Mouse (Mus musculus) heart, embryonic 14.5 days (tissue): ENCODE results near the gene Gm382. TPM values are rescaled to one million over a fixed set of nuclear protein-coding genes. Genes with fewer than 3 reads are reported as not detected.

Experiments used
- ATAC-seq: fragments of 200-750 bp; cut with Nextera tagmentation; 2 replicates; pipeline ENCODE4 v1.8.0; 2017; ENCODE audit warnings: low read depth, moderate TSS enrichment; ENCODE audit not compliant: insufficient number of reproducible peaks, insufficient read depth, low FRiP score
- H3K27ac ChIP-seq, 2 experiments: fragments of 200-500 bp in 1 of 2; fragments of 300-500 bp in 1 of 2; sonication (generic) in 1 of 2; replicated peaks in 1 of 2; 2 replicates each; pipeline ENCODE4 v1.5.1; 2012 to 2014; ENCODE audit warnings: low read depth in 2 of 2, low read length in 2 of 2, control low read depth in 1 of 2, mild to moderate bottlenecking in 1 of 2, mixed read lengths in 1 of 2; ENCODE audit not compliant: control insufficient read depth in 1 of 2, insufficient read depth in 1 of 2
- H3K27me3 ChIP-seq: fragments of 300-500 bp; sonication (generic); 2 replicates; pipeline ENCODE4 v1.6.1; 2014; ENCODE audit warnings: mild to moderate bottlenecking, low read length, control low read depth; ENCODE audit not compliant: control insufficient read depth, insufficient read depth
- H3K36me3 ChIP-seq: fragments of 300-500 bp; sonication (generic); 2 replicates; pipeline ENCODE4 v1.6.1; 2014; ENCODE audit warnings: mild to moderate bottlenecking, control low read depth, low read length, mixed read lengths; ENCODE audit not compliant: control insufficient read depth, insufficient read depth
- H3K4me1 ChIP-seq, 2 experiments: fragments of 200-500 bp in 1 of 2; fragments of 300-500 bp in 1 of 2; sonication (generic) in 1 of 2; 2 replicates each; pipeline ENCODE4 v1.6.1; 2012 to 2014; ENCODE audit warnings: low read length in 2 of 2, control low read depth in 1 of 2, mixed read lengths in 1 of 2; ENCODE audit not compliant: control insufficient read depth in 2 of 2, insufficient read depth in 2 of 2
- H3K4me2 ChIP-seq: fragments of 300-500 bp; sonication (generic); 2 replicates; pipeline ENCODE4 v1.6.1; 2014; ENCODE audit warnings: mild to moderate bottlenecking, low read length
- H3K4me3 ChIP-seq, 2 experiments: fragments of 200-500 bp in 1 of 2; fragments of 300-500 bp in 1 of 2; sonication (generic) in 1 of 2; 2 replicates each; pipeline ENCODE4 v1.5.1; 2012 to 2014; ENCODE audit warnings: low read length in 2 of 2, mild to moderate bottlenecking in 2 of 2, control low read depth in 1 of 2, low read depth in 1 of 2, moderate library complexity in 1 of 2; ENCODE audit not compliant: control insufficient read depth in 1 of 2, insufficient read depth in 1 of 2
- H3K9ac ChIP-seq: fragments of 300-500 bp; sonication (generic); 2 replicates; pipeline ENCODE4 v1.6.1; 2014; ENCODE audit warnings: mild to moderate bottlenecking, low read length
- H3K9me3 ChIP-seq: fragments of 300-500 bp; sonication (generic); 2 replicates; pipeline ENCODE4 v1.6.1; 2016; ENCODE audit warnings: low read length, control low read depth; ENCODE audit not compliant: control insufficient read depth
- WGBS: fragments of 180-500 bp; shearing (Covaris S2); extraction: QIAGEN DNeasy Blood & Tissue Kit; methylation state at CpG from one replicate; pipeline ENCODE4 v1.1.7; 2014; 5-methylcytosine and 5-hydroxymethylcytosine counted together
- polyA plus RNA-seq: library from polyadenylated mRNA; unstranded; fragments of >200 nt; fragmentation: Nextera tagmentation; extraction: Ambion mirVana; gene quantifications from 2 replicates; pipeline ENCODE4 v1.2.1, GENCODE M21; 2014

Gene Gm382
- not detected in 2 replicates for polyA plus RNA-seq

GRCm38 (mm10) chrX:127039672-127040071 is at the start of gene Gm382:
TSS of gene Gm382 (plus strand) at chrX:127039972.
- Histone ChIP-seq H3K4me1 (no peaks in the 10 kb centered on the region), H3K4me3 (no peak within 1 kb of the TSS), H3K9ac (no peak within 1 kb of the TSS), H3K36me3 (no peaks in the 10 kb centered on the region), H3K27me3 (no peaks in the 10 kb centered on the region), H3K4me2 (no peak within 1 kb of the TSS), H3K27ac (no peak within 1 kb of the TSS), H3K9me3 (no peaks in the 10 kb centered on the region)
- WGBS: 74% methylated on average over 1 of the region's 1 CpGs
- ATAC-seq: no peak

- H3K4me3 ChIP-seq: no peak overlapping the region
- H3K4me1 ChIP-seq: no peaks in the 10 kb centered on the region
- H3K27ac ChIP-seq: no peak overlapping the region
- no peaks in the 10 kb centered on the region for H3K9me3 ChIP-seq
- H3K27me3 ChIP-seq: no peaks in the 10 kb centered on the region
- H3K4me2 ChIP-seq: no peak overlapping the region
- no peak for ATAC-seq
- no peak overlapping the region for H3K9ac ChIP-seq
- 82% methylated on average over 2 of the region's 2 CpGs for WGBS
- H3K36me3 ChIP-seq: no peaks in the 10 kb centered on the region
Measured at GRCm38 (mm10) chrX:127070179-127070578, 30.4 kb downstream of the Gm382 start.

DNA sequence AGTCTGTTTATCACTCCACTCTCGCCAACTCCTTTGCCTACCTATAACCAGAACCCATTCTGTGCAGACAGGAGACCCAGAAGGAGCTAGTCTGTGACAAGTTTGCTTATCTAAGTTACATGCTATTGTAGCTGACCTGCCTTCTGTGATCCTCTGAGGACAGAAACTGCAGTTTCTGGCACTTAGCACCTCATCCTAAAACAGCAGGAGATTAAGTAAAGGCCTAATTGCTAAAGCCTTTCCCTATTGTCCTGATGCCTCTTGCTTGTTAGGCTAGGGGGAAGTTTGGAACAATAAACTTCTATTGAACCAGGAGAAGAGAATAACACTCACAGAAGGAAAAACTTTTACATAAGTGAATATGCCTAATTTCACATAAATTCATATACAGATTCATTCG is 51.5 kb downstream of the Gm382 start:
- no peak overlapping the region for H3K9ac ChIP-seq
- no peaks in the 10 kb centered on the region for H3K27me3 ChIP-seq
- no peaks in the 10 kb centered on the region for H3K9me3 ChIP-seq
- no peaks in the 10 kb centered on the region for H3K36me3 ChIP-seq
- H3K4me1 ChIP-seq: no peaks in the 10 kb centered on the region
- H3K4me2 ChIP-seq: no peak overlapping the region
- ATAC-seq: no peak
- no peak overlapping the region for H3K27ac ChIP-seq
- WGBS: 53% methylated on average over 2 of the region's 2 CpGs
- no peak overlapping the region for H3K4me3 ChIP-seq

DNA sequence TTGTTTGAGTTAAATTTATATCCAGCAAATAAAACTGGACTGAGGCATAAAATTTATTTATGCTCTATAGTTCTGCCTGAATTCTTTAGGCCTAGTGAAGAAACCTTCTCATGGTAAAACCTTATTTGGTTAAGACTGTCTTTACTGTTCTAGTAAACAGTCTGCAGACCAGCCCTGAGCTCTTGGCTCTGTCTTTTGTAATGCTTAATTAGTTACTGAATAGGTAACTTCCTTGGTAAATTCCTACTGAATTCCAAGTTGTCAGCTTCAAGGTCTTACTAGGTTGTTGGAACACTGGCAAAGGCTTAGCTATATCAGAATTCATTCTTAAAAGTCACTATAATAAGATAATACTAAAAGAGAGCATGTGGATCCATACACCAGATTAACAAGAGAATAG is 53.3 kb downstream of the Gm382 start:
- H3K4me3 ChIP-seq: no peak overlapping the region
- no peak for ATAC-seq
- H3K9ac ChIP-seq: no peak overlapping the region
- H3K27me3 ChIP-seq: no peaks in the 10 kb centered on the region
- no peak overlapping the region for H3K4me2 ChIP-seq
- H3K9me3 ChIP-seq: no peaks in the 10 kb centered on the region; the same call in 1 of the 2 replicates
- no peak overlapping the region for H3K27ac ChIP-seq
- no peaks in the 10 kb centered on the region for H3K36me3 ChIP-seq
- H3K4me1 ChIP-seq: no peaks in the 10 kb centered on the region

GRCm38 (mm10) chrX:127093961-127094360 is 54.2 kb downstream of the Gm382 start:
- Histone ChIP-seq H3K4me3 (no peak overlapping the region), H3K27me3 (no peaks in the 10 kb centered on the region), H3K36me3 (no peaks in the 10 kb centered on the region), H3K4me2 (no peak overlapping the region), H3K9ac (no peak overlapping the region), H3K9me3 (no peaks in the 10 kb centered on the region; the same call in 1 of the 2 replicates), H3K27ac (no peak overlapping the region), H3K4me1 (no peaks in the 10 kb centered on the region)
- no peak for ATAC-seq
- 75% methylated on average over 3 of the region's 3 CpGs for WGBS

DNA sequence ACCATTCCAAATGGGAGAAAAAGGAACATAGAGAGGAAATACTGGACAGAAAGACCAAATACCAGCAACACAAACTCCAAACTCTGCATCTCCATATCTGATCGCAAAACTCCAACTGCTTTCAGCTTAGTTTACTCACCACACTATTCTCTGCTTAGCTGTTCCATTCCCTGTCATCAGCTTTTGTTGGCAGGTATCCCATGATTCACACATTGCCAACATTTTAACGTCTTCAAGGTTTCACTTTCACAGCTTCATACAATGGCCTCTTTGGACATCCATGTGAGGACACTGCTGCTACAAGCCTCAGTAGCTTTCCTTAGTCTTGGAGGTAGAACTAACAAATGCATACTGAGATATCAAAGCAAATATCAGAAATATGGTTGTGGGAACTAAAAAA is 64.6 kb downstream of the Gm382 start:
- H3K4me3 ChIP-seq: no peak overlapping the region
- no peak overlapping the region for H3K9ac ChIP-seq
- ATAC-seq: no peak
- no peaks in the 10 kb centered on the region for H3K36me3 ChIP-seq
- H3K4me2 ChIP-seq: no peak overlapping the region
- no peaks in the 10 kb centered on the region for H3K27me3 ChIP-seq
- H3K9me3 ChIP-seq: 0 out of 2 replicates have a peak, but pooled peaks cover 5% of the 10 kb centered on the region
- no peaks in the 10 kb centered on the region for H3K4me1 ChIP-seq
- WGBS: 68% methylated on average over 2 of the region's 2 CpGs
- H3K27ac ChIP-seq: no peak overlapping the region

Other genes starting within 250 kb of the Gm382 start
- not detected in 2 replicates for gene 4932411N23Rik, start 224.1 kb upstream of the Gm382 start, polyA plus RNA-seq